Mouse (Mus musculus): ENCODE data around the gene Pdx1. TPM values are rescaled to one million over a fixed set of nuclear protein-coding genes. Genes with fewer than 3 reads are reported as not detected.

Gene Pdx1
- polyA plus RNA-seq (2016; fragmentation: Nextera tagmentation; extraction: Ambion mirVana), result 0.06 and 0.25 TPM in 2 replicates

GRCm38 (mm10) chr5:147269926-147270672 lies at the start of gene Pdx1:
Gene Pdx1 (plus strand): TSS chr5:147269959.
- no peaks in the 10 kb centered on the region for H3K36me3 ChIP-seq
- H3K4me2 ChIP-seq, result peak within 1 kb of the TSS; percentile 9
- H3K4me1 ChIP-seq, result no peaks in the 10 kb centered on the region
- no peak within 1 kb of the TSS for H3K27ac ChIP-seq
- H3K4me3 ChIP-seq, result no peak within 1 kb of the TSS
- peaks cover 98% of the 10 kb centered on the region for H3K27me3 ChIP-seq (replicated peaks)
- 3% methylated on average over 44 of the region's 44 CpGs for WGBS (ENCODE audit: insufficient replicate concordance)
- H3K9me3 ChIP-seq (replicated peaks), result no peaks in the 10 kb centered on the region
- no peak within 1 kb of the TSS for H3K9ac ChIP-seq
- peak; percentile 54 for ATAC-seq

- Histone ChIP-seq H3K27ac (no peak overlapping the region), H3K9ac (no peak overlapping the region), H3K27me3 (replicated peaks) (peaks cover 48% of the 10 kb centered on the region), H3K4me1 (no peaks in the 10 kb centered on the region), H3K9me3 (replicated peaks) (no peaks in the 10 kb centered on the region), H3K4me2 (no peak overlapping the region), H3K36me3 (no peaks in the 10 kb centered on the region), H3K4me3 (no peak overlapping the region)
- 0 out of 2 replicates have a peak, but pooled peaks have one; percentile 15 for ATAC-seq
- WGBS (ENCODE audit: insufficient replicate concordance), result 16% methylated on average over 25 of the region's 25 CpGs
These were observed 42.2 kb upstream of the Pdx1 start for GRCm38 (mm10) chr5:147227354-147228112.

GRCm38 (mm10) chr5:147235406-147236309 lies 34.1 kb upstream of the Pdx1 start:
- Histone ChIP-seq H3K4me3 (no peak overlapping the region), H3K4me2 (no peak overlapping the region), H3K4me1 (no peaks in the 10 kb centered on the region), H3K27me3 (replicated peaks) (peaks cover 10% of the 10 kb centered on the region; the same call in 1 of the 2 replicates), H3K9ac (no peak overlapping the region), H3K27ac (no peak overlapping the region), H3K9me3 (replicated peaks) (no peaks in the 10 kb centered on the region), H3K36me3 (no peaks in the 10 kb centered on the region)
- no peak for ATAC-seq
- WGBS (ENCODE audit: insufficient replicate concordance), result 68% methylated on average over 21 of the region's 21 CpGs

GRCm38 (mm10) chr5:147243908-147244307 lies 25.9 kb upstream of the Pdx1 start:
- 39% methylated on average over 7 of the region's 7 CpGs for WGBS (ENCODE audit: insufficient replicate concordance)
- no peak overlapping the region for H3K27ac ChIP-seq

GRCm38 (mm10) chr5:147260189-147260588 lies 9.6 kb upstream of the Pdx1 start:
- H3K4me3 ChIP-seq, result no peak overlapping the region
- no peak overlapping the region for H3K4me2 ChIP-seq
- 67% methylated on average over 1 of the region's 1 CpGs for WGBS (ENCODE audit: insufficient replicate concordance)
- H3K27ac ChIP-seq, result no peak overlapping the region
- H3K9me3 ChIP-seq (replicated peaks), result no peaks in the 10 kb centered on the region
- no peaks in the 10 kb centered on the region for H3K36me3 ChIP-seq
- ATAC-seq, result no peak
- H3K4me1 ChIP-seq, result no peaks in the 10 kb centered on the region
- H3K9ac ChIP-seq, result no peak overlapping the region
- peaks cover 17% of the 10 kb centered on the region for H3K27me3 ChIP-seq (replicated peaks)

More at GRCm38 (mm10) chr5:147243908-147244307, 25.9 kb upstream of the Pdx1 start:
- no peaks in the 10 kb centered on the region for H3K4me1 ChIP-seq
- H3K36me3 ChIP-seq, result no peaks in the 10 kb centered on the region
- H3K4me2 ChIP-seq, result no peak overlapping the region
- H3K9me3 ChIP-seq (replicated peaks), result no peaks in the 10 kb centered on the region
- ATAC-seq, result no peak
- no peak overlapping the region for H3K4me3 ChIP-seq
- peaks cover 22% of the 10 kb centered on the region for H3K27me3 ChIP-seq (replicated peaks)
- H3K9ac ChIP-seq, result no peak overlapping the region

GRCm38 (mm10) chr5:147260778-147261177 lies 9.0 kb upstream of the Pdx1 start:
- Histone ChIP-seq H3K27me3 (replicated peaks) (peaks cover 22% of the 10 kb centered on the region), H3K4me2 (no peak overlapping the region), H3K27ac (no peak overlapping the region), H3K4me3 (no peak overlapping the region), H3K36me3 (no peaks in the 10 kb centered on the region), H3K9ac (no peak overlapping the region), H3K9me3 (replicated peaks) (no peaks in the 10 kb centered on the region), H3K4me1 (no peaks in the 10 kb centered on the region)
- WGBS (ENCODE audit: insufficient replicate concordance), result 63% methylated on average over 4 of the region's 4 CpGs
- ATAC-seq, result no peak

- WGBS (ENCODE audit: insufficient replicate concordance), result 46% methylated on average over 11 of the region's 11 CpGs
- Histone ChIP-seq H3K9me3 (replicated peaks) (no peaks in the 10 kb centered on the region), H3K9ac (no peak overlapping the region), H3K36me3 (no peaks in the 10 kb centered on the region), H3K4me1 (no peaks in the 10 kb centered on the region), H3K4me2 (no peak overlapping the region), H3K4me3 (no peak overlapping the region), H3K27me3 (replicated peaks) (peaks cover 34% of the 10 kb centered on the region), H3K27ac (no peak overlapping the region)
- no peak for ATAC-seq
These were observed 7.7 kb upstream of the Pdx1 start for GRCm38 (mm10) chr5:147261899-147262541.

GRCm38 (mm10) chr5:147263945-147264344 lies 5.8 kb upstream of the Pdx1 start:
- WGBS (ENCODE audit: insufficient replicate concordance), result 25% methylated on average over 4 of the region's 4 CpGs
- ATAC-seq, result no peak
- no peaks in the 10 kb centered on the region for H3K4me1 ChIP-seq

GRCm38 (mm10) chr5:147267434-147267833 lies 2.3 kb upstream of the Pdx1 start:
- H3K36me3 ChIP-seq, result no peaks in the 10 kb centered on the region
- WGBS (ENCODE audit: insufficient replicate concordance), result 17% methylated on average over 6 of the region's 6 CpGs
- no peaks in the 10 kb centered on the region for H3K9me3 ChIP-seq (replicated peaks)
- H3K4me3 ChIP-seq, result no peak overlapping the region
- no peaks in the 10 kb centered on the region for H3K4me1 ChIP-seq
- no peak overlapping the region for H3K9ac ChIP-seq
- ATAC-seq, result no peak
- no peak overlapping the region for H3K27ac ChIP-seq
- H3K4me2 ChIP-seq, result no peak overlapping the region
- H3K27me3 ChIP-seq (replicated peaks), result peaks cover 85% of the 10 kb centered on the region

More at GRCm38 (mm10) chr5:147263945-147264344, 5.8 kb upstream of the Pdx1 start:
- Histone ChIP-seq H3K27me3 (replicated peaks) (peaks cover 54% of the 10 kb centered on the region), H3K4me2 (no peak overlapping the region), H3K27ac (no peak overlapping the region), H3K9ac (no peak overlapping the region), H3K36me3 (no peaks in the 10 kb centered on the region), H3K9me3 (replicated peaks) (no peaks in the 10 kb centered on the region), H3K4me3 (no peak overlapping the region)

GRCm38 (mm10) chr5:147268728-147269127 lies 1.0 kb upstream of the Pdx1 start:
- no peak overlapping the region for H3K4me2 ChIP-seq
- WGBS (ENCODE audit: insufficient replicate concordance), result 5% methylated on average over 8 of the region's 8 CpGs

GRCm38 (mm10) chr5:147269371-147269770 lies 388 bp upstream of the Pdx1 start:
- no peaks in the 10 kb centered on the region for H3K9me3 ChIP-seq (replicated peaks)
- peaks cover 94% of the 10 kb centered on the region for H3K27me3 ChIP-seq (replicated peaks)
- no peak overlapping the region for H3K9ac ChIP-seq
- no peak overlapping the region for H3K27ac ChIP-seq
- no peaks in the 10 kb centered on the region for H3K36me3 ChIP-seq
- H3K4me3 ChIP-seq, result no peak overlapping the region
- 4% methylated on average over 6 of the region's 6 CpGs for WGBS (ENCODE audit: insufficient replicate concordance)
- ATAC-seq, result no peak
- H3K4me1 ChIP-seq, result no peaks in the 10 kb centered on the region
- H3K4me2 ChIP-seq, result no peak overlapping the region

More at GRCm38 (mm10) chr5:147268728-147269127, 1.0 kb upstream of the Pdx1 start:
- H3K9me3 ChIP-seq (replicated peaks), result no peaks in the 10 kb centered on the region
- H3K9ac ChIP-seq, result no peak overlapping the region
- no peak overlapping the region for H3K27ac ChIP-seq
- ATAC-seq, result no peak
- no peaks in the 10 kb centered on the region for H3K36me3 ChIP-seq
- H3K4me1 ChIP-seq, result no peaks in the 10 kb centered on the region
- peaks cover 88% of the 10 kb centered on the region for H3K27me3 ChIP-seq (replicated peaks)
- no peak overlapping the region for H3K4me3 ChIP-seq

Measured in liver, embryonic 12.5 days (tissue).